Mouse (Mus musculus) erythroid progenitor cell, adult 5-6 weeks (primary cell): ENCODE results near the gene Hist1h2bc. TPM values are rescaled to one million over a fixed set of nuclear protein-coding genes. Genes with fewer than 3 reads are reported as not detected.
A peak's percentile ranks its signal among the peaks of the same experiment; 100 is the strongest.

ENCODE experiments used
- ATAC-seq: replicated peaks from 2 replicates; pipeline ENCODE4 v1.8.0; 2016; ENCODE audit warnings: moderate number of reproducible peaks, mild to moderate bottlenecking, moderate TSS enrichment, inconsistent platforms; ENCODE audit not compliant: poor library complexity, low FRiP score, severe bottlenecking
- total RNA-seq, 2 experiments: library from RNA; stranded (forward) in 1 of 2; stranded (reverse) in 1 of 2; fragments of 150-400 nt in 1 of 2; fragments of 186-747, 209-891 nt in 1 of 2; gene quantifications; 2 replicates each; pipeline versions ENCODE4 v1.2.3 to v1.2.4; 2015 to 2017; ENCODE audit warnings: low replicate concordance in 2 of 2

Hist1h2bc gene
- total RNA-seq, 2 experiments from 2014 or later, result 84.3 to 401 TPM

DNA sequence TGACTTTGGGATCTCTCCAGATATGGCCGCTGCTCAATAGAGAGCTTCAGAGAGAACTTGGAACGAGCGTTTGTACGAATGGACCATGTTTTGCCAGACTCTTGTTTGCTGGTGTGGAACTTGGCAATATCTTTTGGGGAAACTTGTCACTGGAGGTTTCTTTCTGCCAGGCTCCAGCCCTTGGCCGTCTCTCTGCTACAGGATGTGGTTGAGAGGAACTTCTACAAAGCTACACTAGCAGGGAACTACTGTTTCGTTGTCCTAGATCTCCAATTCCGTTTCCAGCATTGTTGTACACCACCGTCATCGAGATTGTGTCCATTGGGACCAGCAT, 45.2 kb downstream of the Hist1h2bc start:
- ATAC-seq, result no peak

DNA sequence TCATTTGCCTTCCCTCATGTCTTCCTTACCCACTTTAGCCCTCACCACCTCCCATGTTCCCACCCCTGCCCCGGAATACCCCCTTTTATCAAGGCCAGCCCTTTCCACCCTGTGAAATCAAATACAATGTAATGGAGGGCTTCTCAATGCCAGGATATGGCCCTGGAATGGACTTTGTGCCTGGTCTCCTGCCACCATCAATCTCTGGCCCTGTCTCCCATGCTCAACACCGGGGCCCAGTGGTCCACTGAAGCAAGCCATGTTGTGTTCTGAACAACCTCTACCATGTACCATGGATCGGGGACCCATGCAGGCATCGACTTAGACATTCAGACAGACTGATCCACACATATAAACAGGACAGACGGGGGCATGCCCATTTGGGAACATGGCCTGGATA, 45.7 kb downstream of the Hist1h2bc start:
- no peak for ATAC-seq

DNA sequence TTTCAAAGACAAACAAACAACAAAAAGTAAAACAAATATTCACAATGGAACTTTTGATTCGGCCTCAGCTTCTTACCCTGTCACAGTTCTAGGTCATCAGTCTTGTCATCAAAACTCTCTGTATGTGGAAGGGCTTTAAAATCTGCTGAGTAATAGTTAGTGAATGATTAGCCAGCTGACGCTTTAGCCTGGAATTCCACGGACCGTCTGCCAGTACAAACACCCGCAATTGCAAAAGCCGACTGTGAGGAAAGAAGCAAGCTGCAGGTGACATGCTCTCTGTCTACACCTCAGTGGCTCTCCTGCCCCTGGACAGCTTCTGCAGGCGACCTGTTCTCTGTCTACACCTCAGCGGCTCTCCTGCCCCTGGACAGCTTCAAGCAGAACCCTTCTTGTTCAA, 46.5 kb downstream of the Hist1h2bc start:
- ATAC-seq, result no peak; the same call in 1 of the 2 replicates

DNA sequence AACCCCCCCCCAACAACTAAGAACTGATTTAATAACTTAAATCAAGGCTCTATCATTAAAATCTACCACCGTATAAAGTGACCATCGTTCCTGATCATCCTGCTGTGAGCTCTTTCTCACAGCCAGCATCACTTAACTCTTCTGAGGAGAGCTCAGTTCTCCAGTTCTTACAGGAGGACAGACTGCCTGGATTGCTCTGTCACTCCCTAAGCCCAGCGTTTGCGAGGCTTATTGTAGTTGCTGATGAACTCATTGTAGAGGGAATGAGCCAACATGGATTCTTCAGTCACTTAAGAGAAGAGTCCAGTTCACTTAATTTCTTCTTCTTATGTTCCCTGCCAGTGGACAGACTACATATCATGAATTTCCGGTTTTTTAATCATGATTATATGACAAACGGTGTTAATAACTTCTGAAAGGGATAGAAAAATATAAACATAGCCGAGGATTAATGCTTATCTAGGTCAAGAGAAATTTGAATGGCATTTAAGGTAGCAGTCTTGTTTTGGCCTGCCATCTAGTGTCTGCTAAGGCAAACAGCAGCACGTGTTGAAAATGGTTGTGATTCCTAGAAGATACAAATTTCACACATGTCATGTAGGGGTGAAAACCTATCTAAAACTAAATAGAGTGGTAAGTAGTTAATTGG, 48.3 kb downstream of the Hist1h2bc start:
- ATAC-seq, result peak; percentile 87

DNA sequence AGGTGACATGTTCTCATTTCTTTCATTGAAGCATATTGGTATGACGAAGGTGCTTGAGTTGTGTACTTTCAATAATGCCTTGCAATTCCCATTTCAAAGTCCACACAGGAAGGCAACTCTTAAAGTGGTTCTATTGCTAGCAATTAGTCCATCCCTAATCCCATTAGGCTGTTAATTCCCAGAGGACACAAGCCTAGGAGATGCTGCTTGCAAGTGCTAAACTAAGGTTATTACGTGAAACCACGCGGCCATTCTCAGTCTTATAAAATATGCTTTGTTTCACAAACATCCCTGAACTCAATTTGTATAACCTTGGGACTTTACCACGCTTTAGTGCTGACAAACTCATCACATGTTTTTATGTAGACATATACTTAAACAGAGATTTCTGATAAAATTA, 53.1 kb downstream of the Hist1h2bc start:
- no peak for ATAC-seq

DNA sequence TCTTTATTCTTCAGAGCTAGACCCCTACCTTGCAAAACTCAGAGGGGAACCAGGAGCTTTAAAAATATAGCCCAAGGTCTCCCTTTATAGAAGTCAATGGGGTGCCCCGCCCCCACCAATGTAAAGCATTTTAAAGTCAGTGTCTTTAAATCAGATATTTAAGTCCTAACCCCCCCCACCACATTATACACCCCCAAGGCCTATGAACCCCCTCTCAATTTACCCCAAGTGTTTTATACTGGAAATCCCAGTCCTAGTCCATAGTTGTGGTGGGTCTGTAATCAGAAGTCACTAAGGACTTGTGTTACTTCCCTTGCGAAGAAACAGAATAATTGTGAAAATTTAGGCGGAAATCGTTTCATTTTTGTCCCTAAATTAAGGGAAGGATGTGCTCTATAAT, 54.0 kb downstream of the Hist1h2bc start:
- no peak for ATAC-seq

DNA sequence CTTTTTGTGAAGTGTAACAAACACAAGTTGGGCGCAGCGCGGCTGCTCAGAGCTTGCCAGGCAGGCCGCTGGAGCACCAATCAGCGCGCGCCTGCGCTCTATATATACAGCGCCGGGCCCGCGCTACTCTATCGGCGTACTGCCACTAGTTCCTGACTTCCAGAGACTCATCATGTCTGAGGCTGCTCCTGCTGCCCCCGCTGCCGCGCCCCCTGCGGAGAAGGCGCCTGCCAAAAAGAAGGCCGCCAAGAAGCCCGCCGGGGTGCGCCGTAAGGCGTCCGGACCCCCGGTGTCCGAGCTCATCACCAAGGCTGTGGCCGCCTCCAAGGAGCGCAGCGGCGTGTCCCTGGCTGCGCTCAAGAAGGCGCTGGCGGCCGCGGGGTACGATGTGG, 54.7 kb downstream of the Hist1h2bc start, which contains the start of gene Hist1h1c:
Gene Hist1h1c, plus strand, starts transcription at position 132 of the 392 bp plus-strand sequence.
- peak; percentile 63 for ATAC-seq

DNA sequence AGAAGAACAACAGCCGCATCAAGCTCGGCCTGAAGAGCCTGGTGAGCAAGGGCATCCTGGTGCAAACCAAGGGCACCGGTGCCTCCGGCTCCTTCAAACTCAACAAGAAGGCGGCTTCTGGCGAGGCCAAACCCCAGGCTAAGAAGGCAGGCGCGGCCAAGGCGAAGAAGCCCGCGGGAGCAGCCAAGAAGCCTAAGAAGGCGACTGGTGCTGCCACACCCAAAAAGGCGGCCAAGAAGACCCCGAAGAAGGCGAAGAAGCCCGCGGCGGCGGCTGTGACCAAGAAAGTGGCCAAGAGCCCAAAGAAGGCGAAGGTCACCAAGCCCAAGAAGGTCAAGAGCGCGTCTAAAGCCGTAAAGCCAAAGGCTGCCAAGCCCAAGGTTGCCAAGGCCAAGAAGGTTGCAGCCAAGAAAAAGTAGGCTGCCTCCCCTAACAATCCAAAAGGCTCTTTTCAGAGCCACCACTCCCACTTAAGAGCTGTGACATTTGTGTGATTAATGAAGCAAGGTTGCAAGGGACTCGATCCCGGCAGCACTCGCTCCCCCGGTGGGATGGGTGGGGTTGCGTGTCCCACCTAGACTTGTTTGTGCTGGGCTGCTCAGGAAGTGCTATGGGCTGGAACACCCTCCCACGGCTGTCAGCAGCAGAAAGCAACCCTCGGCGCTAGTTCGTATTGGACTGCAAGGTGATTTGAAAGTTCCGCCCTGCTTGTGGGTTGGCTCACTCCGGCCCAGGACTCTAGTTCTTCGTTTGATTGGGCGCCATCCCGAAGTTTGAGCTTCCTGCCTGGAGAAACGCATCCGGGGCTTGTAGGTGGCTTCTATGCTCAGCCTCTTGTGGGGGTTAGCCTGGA, 55.3 kb downstream of the Hist1h2bc start:
- ATAC-seq, result peak; percentile 71

DNA sequence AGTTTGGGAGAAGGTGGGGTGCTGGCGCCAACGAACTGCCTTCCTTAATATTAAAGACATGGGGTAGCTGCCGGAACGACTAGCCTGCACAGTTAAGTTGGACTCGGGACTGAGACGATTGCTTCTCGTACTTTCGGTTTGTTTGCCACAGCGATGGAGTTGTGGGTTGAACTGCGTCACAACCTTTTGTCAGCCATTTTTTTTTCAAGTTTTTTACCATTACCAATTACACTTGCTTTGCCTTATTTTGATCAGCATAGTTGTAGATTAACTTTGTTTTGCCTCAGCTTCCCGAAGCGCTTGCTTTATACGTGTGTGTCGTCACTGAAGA, 55.9 kb downstream of the Hist1h2bc start:
- ATAC-seq, result no peak

DNA sequence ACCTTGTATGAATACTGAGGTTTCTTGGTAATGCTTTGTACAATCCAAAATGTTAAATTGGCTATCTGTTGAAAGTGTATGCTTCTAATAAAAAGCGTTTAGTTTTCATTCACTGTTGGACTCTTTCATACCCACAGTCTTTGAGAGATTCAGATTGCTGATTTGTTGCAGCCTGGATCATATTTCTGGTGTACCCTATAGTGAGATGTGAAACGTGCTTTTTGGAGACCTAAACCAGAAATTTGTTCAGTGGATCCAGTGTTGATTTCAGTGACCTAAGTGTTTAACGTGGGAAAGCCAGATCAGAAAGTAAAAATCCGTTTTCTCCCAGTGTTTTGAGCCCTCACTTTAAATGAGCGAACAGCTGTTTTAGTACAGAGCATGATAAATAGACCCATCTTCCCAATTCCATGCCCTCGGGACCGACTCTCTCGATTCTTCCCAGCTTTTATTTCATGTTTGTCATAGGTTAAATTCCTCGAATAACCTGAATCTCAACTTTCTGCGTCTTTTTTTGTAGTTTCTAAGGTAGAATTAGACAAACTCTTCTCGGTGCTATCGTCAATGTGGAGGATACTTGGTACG, 56.3 kb downstream of the Hist1h2bc start:
- no peak for ATAC-seq

DNA sequence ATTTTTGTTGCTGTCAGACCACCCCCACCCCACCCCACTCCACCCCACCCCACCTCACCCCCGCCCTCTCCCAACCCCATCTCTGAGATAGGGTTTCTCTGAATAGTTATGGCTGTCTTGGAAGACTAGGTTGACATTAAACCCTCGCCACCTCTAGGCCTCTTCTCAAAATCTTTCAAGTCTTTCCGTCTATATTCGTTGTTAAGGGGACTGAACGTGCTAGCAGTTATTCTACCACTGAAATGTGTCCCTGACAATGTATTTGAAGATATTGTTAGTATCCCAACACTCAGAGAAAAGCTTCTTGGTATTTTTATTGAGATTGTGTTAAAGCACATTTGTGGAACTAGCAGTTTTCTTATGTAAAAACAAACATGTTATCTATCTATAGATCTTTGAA, 56.9 kb downstream of the Hist1h2bc start:
- ATAC-seq, result no peak

DNA sequence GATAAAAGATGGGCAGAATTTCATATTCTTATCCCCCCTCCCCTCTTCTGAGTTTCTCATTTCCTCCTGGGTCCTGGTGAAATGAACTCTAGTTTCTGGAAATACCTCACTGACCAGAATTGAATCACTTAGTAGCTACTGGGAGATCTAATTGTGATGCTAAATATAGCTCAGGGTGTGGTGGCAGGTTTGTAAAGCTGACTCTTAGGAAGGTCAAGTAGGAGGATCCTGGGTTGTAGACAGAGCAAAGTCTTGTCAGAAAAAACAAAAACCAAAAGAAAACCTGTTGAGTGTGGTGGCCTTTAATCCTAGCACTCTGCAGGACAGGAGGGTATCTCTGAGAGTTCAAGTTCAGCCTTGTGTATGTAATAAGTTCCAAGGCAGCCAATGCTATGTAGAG, 58.0 kb downstream of the Hist1h2bc start:
- ATAC-seq, result no peak

Other genes starting within 250 kb of the Hist1h2bc start
Only the 30 nearest of the 37 such genes appear.
- 180 and 320 TPM in 2 replicates for gene Hist1h2af, start 150.3 kb upstream of the Hist1h2bc start, total RNA-seq (2015; ENCODE audit: low replicate concordance)
- 7,936 and 7,993 TPM in 2 replicates for gene Hist1h2af, start 150.3 kb upstream of the Hist1h2bc start, total RNA-seq (2017; ENCODE audit: low replicate concordance)
- 573 TPM in 2 replicates for gene Hist1h3g, start 148.8 kb upstream of the Hist1h2bc start, total RNA-seq (2015; ENCODE audit: low replicate concordance)
- gene Hist1h3g, start 148.8 kb upstream of the Hist1h2bc start, total RNA-seq (2017; ENCODE audit: low replicate concordance), result 250 and 889 TPM in 2 replicates
- gene Hist1h2bh, start 140.8 kb upstream of the Hist1h2bc start, total RNA-seq (2015; ENCODE audit: low replicate concordance), result 90.1 and 113 TPM in 2 replicates
- 325 and 367 TPM in 2 replicates for gene Hist1h2bh, start 140.8 kb upstream of the Hist1h2bc start, total RNA-seq (2017; ENCODE audit: low replicate concordance)
- gene Hist1h3f, start 140.1 kb upstream of the Hist1h2bc start, total RNA-seq (2015; ENCODE audit: low replicate concordance), result 145 and 158 TPM in 2 replicates
- gene Hist1h3f, start 140.1 kb upstream of the Hist1h2bc start, total RNA-seq (2017; ENCODE audit: low replicate concordance), result 262 and 310 TPM in 2 replicates
- 838 and 1,105 TPM in 2 replicates for gene Hist1h4f, start 132.6 kb upstream of the Hist1h2bc start, total RNA-seq (2015; ENCODE audit: low replicate concordance)
- 7,675 and 12,079 TPM in 2 replicates for gene Hist1h4f, start 132.6 kb upstream of the Hist1h2bc start, total RNA-seq (2017; ENCODE audit: low replicate concordance)
- 59.1 and 59.8 TPM in 2 replicates for gene Hist1h1d, start 130.9 kb upstream of the Hist1h2bc start, total RNA-seq (2015; ENCODE audit: low replicate concordance)
- 587 and 674 TPM in 2 replicates for gene Hist1h1d, start 130.9 kb upstream of the Hist1h2bc start, total RNA-seq (2017; ENCODE audit: low replicate concordance)
- 238 and 264 TPM in 2 replicates for gene Hist1h3e, start 121.8 kb upstream of the Hist1h2bc start, total RNA-seq (2015; ENCODE audit: low replicate concordance)
- 387 and 422 TPM in 2 replicates for gene Hist1h3e, start 121.8 kb upstream of the Hist1h2bc start, total RNA-seq (2017; ENCODE audit: low replicate concordance)
- gene Hist1h2ae, start 113.0 kb upstream of the Hist1h2bc start, total RNA-seq (2015; ENCODE audit: low replicate concordance), result 4.2 and 33.5 TPM in 2 replicates
- gene Hist1h2ae, start 113.0 kb upstream of the Hist1h2bc start, total RNA-seq (2017; ENCODE audit: low replicate concordance), result 1,390 and 1,464 TPM in 2 replicates
- gene Hist1h2bg, start 112.8 kb upstream of the Hist1h2bc start, total RNA-seq (2015; ENCODE audit: low replicate concordance), result 851 and 976 TPM in 2 replicates
- 2,677 and 3,057 TPM in 2 replicates for gene Hist1h2bg, start 112.8 kb upstream of the Hist1h2bc start, total RNA-seq (2017; ENCODE audit: low replicate concordance)
- 1,210 and 1,460 TPM in 2 replicates for gene Hist1h2bf, start 110.0 kb upstream of the Hist1h2bc start, total RNA-seq (2015; ENCODE audit: low replicate concordance)
- gene Hist1h2bf, start 110.0 kb upstream of the Hist1h2bc start, total RNA-seq (2017; ENCODE audit: low replicate concordance), result 1,557 and 1,840 TPM in 2 replicates
- 9.0 and 15.1 TPM in 2 replicates for gene Hist1h2ad, start 109.8 kb upstream of the Hist1h2bc start, total RNA-seq (2015; ENCODE audit: low replicate concordance)
- 2,771 and 6,356 TPM in 2 replicates for gene Hist1h2ad, start 109.8 kb upstream of the Hist1h2bc start, total RNA-seq (2017; ENCODE audit: low replicate concordance)
- gene Hist1h3d, start 108.4 kb upstream of the Hist1h2bc start, total RNA-seq (2015; ENCODE audit: low replicate concordance), result 379 and 393 TPM in 2 replicates
- 236 and 363 TPM in 2 replicates for gene Hist1h3d, start 108.4 kb upstream of the Hist1h2bc start, total RNA-seq (2017; ENCODE audit: low replicate concordance)
- 1,614 and 1,995 TPM in 2 replicates for gene Hist1h4d, start 102.6 kb upstream of the Hist1h2bc start, total RNA-seq (2015; ENCODE audit: low replicate concordance)
- 2,133 and 2,242 TPM in 2 replicates for gene Hist1h4d, start 102.6 kb upstream of the Hist1h2bc start, total RNA-seq (2017; ENCODE audit: low replicate concordance)
- gene Hist1h2be, start 63.1 kb upstream of the Hist1h2bc start, total RNA-seq (2015; ENCODE audit: low replicate concordance), result 39.8 and 50.1 TPM in 2 replicates
- gene Hist1h2be, start 63.1 kb upstream of the Hist1h2bc start, total RNA-seq (2017; ENCODE audit: low replicate concordance), result 202 and 281 TPM in 2 replicates
- gene Hist1h1e, start 61.6 kb upstream of the Hist1h2bc start, total RNA-seq (2015; ENCODE audit: low replicate concordance), result 1,339 and 1,610 TPM in 2 replicates
- gene Hist1h1e, start 61.6 kb upstream of the Hist1h2bc start, total RNA-seq (2017; ENCODE audit: low replicate concordance), result 1,649 and 1,886 TPM in 2 replicates
- gene Hist1h2ac, start 251 bp upstream of the Hist1h2bc start, total RNA-seq (2015; ENCODE audit: low replicate concordance), result 7.5 and 8.3 TPM in 2 replicates
- 152 and 187 TPM in 2 replicates for gene Hist1h2ac, start 251 bp upstream of the Hist1h2bc start, total RNA-seq (2017; ENCODE audit: low replicate concordance)
- 2.2 TPM in 1 of 2 replicates, not detected in the other for gene Hist1h1t, start 11.6 kb downstream of the Hist1h2bc start, total RNA-seq (2015; ENCODE audit: low replicate concordance)
- 3.5 and 8.2 TPM in 2 replicates for gene Hist1h1t, start 11.6 kb downstream of the Hist1h2bc start, total RNA-seq (2017; ENCODE audit: low replicate concordance)
- 225 and 268 TPM in 2 replicates for gene Hist1h4c, start 14.3 kb downstream of the Hist1h2bc start, total RNA-seq (2015; ENCODE audit: low replicate concordance)
- gene Hist1h4c, start 14.3 kb downstream of the Hist1h2bc start, total RNA-seq (2017; ENCODE audit: low replicate concordance), result 667 and 1,084 TPM in 2 replicates
- gene Hfe, start 26.7 kb downstream of the Hist1h2bc start, total RNA-seq (2015; ENCODE audit: low replicate concordance), result 7.5 and 14.1 TPM in 2 replicates
- 0.77 and 2.2 TPM in 2 replicates for gene Hfe, start 26.7 kb downstream of the Hist1h2bc start, total RNA-seq (2017; ENCODE audit: low replicate concordance)
- 527 and 533 TPM in 2 replicates for gene Hist1h1c, start 54.6 kb downstream of the Hist1h2bc start, total RNA-seq (2015; ENCODE audit: low replicate concordance)
- gene Hist1h1c, start 54.6 kb downstream of the Hist1h2bc start, total RNA-seq (2017; ENCODE audit: low replicate concordance), result 3,859 and 4,708 TPM in 2 replicates
- gene Hist1h3c, start 61.4 kb downstream of the Hist1h2bc start, total RNA-seq (2015; ENCODE audit: low replicate concordance), result 412 and 474 TPM in 2 replicates
- 1,335 and 2,217 TPM in 2 replicates for gene Hist1h3c, start 61.4 kb downstream of the Hist1h2bc start, total RNA-seq (2017; ENCODE audit: low replicate concordance)
- gene Hist1h2bb, start 62.5 kb downstream of the Hist1h2bc start, total RNA-seq (2015; ENCODE audit: low replicate concordance), result 856 and 1,017 TPM in 2 replicates
- gene Hist1h2bb, start 62.5 kb downstream of the Hist1h2bc start, total RNA-seq (2017; ENCODE audit: low replicate concordance), result 7,682 and 13,399 TPM in 2 replicates
- gene Hist1h2ab, start 66.9 kb downstream of the Hist1h2bc start, total RNA-seq (2015; ENCODE audit: low replicate concordance), result 222 and 372 TPM in 2 replicates
- gene Hist1h2ab, start 66.9 kb downstream of the Hist1h2bc start, total RNA-seq (2017; ENCODE audit: low replicate concordance), result 5,516 and 10,292 TPM in 2 replicates
- gene Hist1h3b, start 68.1 kb downstream of the Hist1h2bc start, total RNA-seq (2015; ENCODE audit: low replicate concordance), result 1,233 and 1,450 TPM in 2 replicates
- gene Hist1h3b, start 68.1 kb downstream of the Hist1h2bc start, total RNA-seq (2017; ENCODE audit: low replicate concordance), result 1,686 and 1,833 TPM in 2 replicates
- gene Hist1h4b, start 72.8 kb downstream of the Hist1h2bc start, total RNA-seq (2015; ENCODE audit: low replicate concordance), result 331 and 380 TPM in 2 replicates
- 1,134 and 2,811 TPM in 2 replicates for gene Hist1h4b, start 72.8 kb downstream of the Hist1h2bc start, total RNA-seq (2017; ENCODE audit: low replicate concordance)
- gene Hist1h4a, start 77.0 kb downstream of the Hist1h2bc start, total RNA-seq (2015; ENCODE audit: low replicate concordance), result 142 and 188 TPM in 2 replicates
- gene Hist1h4a, start 77.0 kb downstream of the Hist1h2bc start, total RNA-seq (2017; ENCODE audit: low replicate concordance), result 706 and 1,369 TPM in 2 replicates
- 238 and 271 TPM in 2 replicates for gene Hist1h3a, start 78.2 kb downstream of the Hist1h2bc start, total RNA-seq (2015; ENCODE audit: low replicate concordance)
- 723 and 806 TPM in 2 replicates for gene Hist1h3a, start 78.2 kb downstream of the Hist1h2bc start, total RNA-seq (2017; ENCODE audit: low replicate concordance)
- gene Hist1h1a, start 79.5 kb downstream of the Hist1h2bc start, total RNA-seq (2015; ENCODE audit: low replicate concordance), result 666 and 715 TPM in 2 replicates
- gene Hist1h1a, start 79.5 kb downstream of the Hist1h2bc start, total RNA-seq (2017; ENCODE audit: low replicate concordance), result 4,010 and 6,111 TPM in 2 replicates
- gene Trim38, start 85.7 kb downstream of the Hist1h2bc start, total RNA-seq (2015; ENCODE audit: low replicate concordance), result not detected in 2 replicates
- 0.39 TPM in 1 of 2 replicates, not detected in the other for gene Trim38, start 85.7 kb downstream of the Hist1h2bc start, total RNA-seq (2017; ENCODE audit: low replicate concordance)
- not detected in 2 replicates for gene Slc17a2, start 122.8 kb downstream of the Hist1h2bc start, total RNA-seq (2015; ENCODE audit: low replicate concordance)
- gene Slc17a2, start 122.8 kb downstream of the Hist1h2bc start, total RNA-seq (2017; ENCODE audit: low replicate concordance), result not detected in 2 replicates